Mouse (Mus musculus): ENCODE data around the gene Gaa.

- TF ChIP-seq CTCF (IDR thresholded peaks at IDR 0.05; ENCODE audit: control insufficient read depth, insufficient read depth, insufficient read length) (no peak), MAX (IDR thresholded peaks at IDR 0.05) (no peak), MYOG (IDR thresholded peaks at IDR 0.05; ENCODE audit: control insufficient read depth, extremely low read depth, insufficient read length) (no peak), MYOD1 (IDR thresholded peaks at IDR 0.05; ENCODE audit: control insufficient read depth, insufficient read length, low read depth) (no peak), CEBPB (IDR thresholded peaks at IDR 0.05; ENCODE audit: low read depth) (no peak), USF1 (IDR thresholded peaks at IDR 0.05; ENCODE audit: low read depth) (no peak), FOSL1 (IDR thresholded peaks at IDR 0.05; ENCODE audit: insufficient read depth, low read length, poor library complexity, severe bottlenecking) (no peak)
These were observed 31.3 kb upstream of the Gaa start for GRCm38 (mm10) chr11:119236354-119236753.
